Mouse (Mus musculus) forelimb bud, embryonic 11.5 days (tissue): ENCODE data around the gene Taf8.

ENCODE experiments used
- DNase-seq: peaks from one replicate; pipeline ENCODE4 v3.0.0-alpha.2; 2012; ENCODE audit warnings: low read depth, low spot score

Taf8 gene

DNA sequence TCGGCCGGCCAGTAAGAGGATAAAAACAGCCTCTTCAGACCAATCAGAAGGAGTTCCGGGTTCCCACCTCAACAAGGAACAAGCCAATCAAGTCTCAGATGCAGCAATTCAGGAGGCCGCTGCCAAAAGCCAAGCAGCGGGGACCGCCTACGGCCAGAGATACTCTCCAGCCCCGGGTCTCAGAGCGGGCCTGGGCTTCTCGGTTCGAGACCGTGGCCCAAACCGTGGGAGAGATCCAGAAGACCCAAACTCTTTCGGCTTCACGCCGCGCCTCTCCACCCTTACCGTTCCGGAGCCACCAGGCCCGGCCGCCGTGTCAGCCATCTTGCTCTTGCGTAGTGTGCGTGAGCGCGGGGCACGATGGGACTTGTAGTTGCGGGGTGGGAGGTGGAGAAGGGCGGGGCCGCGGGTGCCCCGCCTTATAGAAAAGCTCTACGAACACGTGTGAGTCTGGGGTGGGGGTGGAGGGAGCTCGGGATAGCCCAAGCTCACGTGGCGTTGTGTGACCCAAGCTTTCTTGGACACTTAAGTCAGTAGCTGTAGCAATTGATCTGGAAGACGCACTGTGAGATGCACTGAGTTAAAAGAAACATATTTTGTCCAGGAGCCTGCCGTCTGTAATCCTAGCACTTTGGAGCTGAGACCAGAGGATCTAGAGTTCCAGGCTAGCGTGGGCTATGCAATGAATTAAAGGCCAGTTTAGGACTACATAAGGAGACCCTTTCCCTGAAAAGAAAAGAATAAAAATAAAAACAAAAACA lies at the start of gene Taf8:
Gene Taf8, minus strand, starts transcription at position 347 of the 761 bp plus-strand sequence.
- peak; percentile 93 for DNase-seq

DNA sequence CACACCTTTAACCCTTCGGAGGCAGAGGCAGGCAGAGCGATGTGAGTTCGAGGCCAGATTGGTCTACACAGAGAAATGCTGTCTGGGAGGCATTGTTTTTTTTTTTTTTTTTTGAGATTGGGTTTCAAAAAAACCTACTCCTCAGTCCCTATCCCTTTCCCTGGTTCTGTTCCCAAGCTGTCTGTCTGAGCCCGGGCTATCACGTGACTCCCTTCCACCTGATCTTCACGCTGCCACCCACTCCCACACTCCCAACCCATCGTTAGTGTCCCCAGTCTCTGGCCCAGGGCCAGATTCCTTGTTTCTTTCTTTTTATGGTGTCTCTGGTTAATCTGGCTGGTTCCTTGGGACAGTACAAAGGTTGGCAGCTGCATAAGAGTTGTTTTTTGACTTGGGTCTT lies 49.0 kb upstream of the Taf8 start:
- DNase-seq = no peak

DNA sequence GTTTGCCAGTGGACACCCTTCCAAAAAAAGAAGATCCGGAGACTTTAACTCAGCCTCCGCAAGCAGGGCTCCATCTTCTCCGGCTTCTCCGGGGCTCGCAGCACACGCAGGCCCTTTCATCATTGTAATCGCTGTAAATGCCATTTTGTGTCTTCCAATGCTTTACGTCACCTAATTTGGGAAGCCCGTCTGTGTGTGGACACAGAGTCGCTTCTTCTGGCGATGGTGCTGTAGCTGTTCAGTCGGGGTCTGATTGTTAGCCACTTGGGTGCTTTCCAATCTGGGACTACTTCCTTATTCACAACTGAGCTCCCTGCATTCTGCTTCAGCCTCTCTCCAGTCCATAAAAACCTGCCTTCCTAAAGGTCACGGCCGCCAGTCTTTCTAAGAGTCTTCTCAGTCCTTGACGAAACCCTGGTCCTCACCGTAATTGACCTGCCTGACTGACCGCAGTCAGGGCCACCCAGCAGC lies 43.8 kb upstream of the Taf8 start:
- DNase-seq = no peak

DNA sequence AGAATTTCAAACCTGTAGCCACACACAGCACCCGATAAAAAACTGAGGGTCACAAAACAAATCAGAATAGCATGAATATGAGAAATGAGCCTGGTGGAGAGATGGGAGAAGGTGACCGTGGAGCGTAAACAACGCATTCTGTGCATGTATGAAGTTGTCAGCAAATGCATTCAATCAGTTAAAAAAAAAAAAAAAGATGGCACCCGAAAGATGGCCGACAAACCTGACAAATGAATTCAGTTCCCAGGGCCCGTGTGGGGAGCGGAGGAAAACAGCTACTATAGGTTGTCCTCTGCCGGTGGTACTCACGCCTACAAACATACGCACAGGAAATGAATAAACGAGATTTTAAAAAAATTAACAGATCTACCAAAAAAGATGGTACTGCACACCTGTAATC lies 43.1 kb upstream of the Taf8 start:
- no peak for DNase-seq

DNA sequence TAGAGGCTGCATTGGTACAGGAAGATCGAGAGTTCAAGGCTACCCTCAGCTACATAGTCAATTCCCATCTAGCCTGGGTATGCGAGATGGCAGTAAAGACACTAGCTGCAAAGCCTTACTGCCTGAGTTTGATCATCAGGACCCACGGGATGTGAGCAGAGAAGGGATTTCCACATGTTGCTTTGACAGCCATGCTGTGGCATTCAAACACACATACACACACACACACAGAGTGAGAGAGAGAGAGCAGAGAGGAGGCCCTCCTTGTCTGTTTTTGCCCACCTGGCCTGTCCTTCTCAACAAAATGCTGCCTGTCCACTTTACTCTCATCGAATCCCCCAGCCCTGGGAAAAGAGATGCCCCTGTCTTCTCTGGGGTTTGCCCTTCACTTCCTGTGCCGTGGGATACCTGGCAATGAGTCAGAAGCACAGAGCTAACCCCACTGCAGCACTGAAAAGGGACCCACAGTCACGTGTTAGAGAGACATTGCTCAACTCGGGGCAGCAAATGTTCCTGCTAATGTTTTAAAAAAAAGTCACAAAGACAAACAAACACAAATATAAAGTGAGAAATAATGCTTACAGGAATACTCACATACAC lies 41.1 kb upstream of the Taf8 start:
- DNase-seq = no peak

DNA sequence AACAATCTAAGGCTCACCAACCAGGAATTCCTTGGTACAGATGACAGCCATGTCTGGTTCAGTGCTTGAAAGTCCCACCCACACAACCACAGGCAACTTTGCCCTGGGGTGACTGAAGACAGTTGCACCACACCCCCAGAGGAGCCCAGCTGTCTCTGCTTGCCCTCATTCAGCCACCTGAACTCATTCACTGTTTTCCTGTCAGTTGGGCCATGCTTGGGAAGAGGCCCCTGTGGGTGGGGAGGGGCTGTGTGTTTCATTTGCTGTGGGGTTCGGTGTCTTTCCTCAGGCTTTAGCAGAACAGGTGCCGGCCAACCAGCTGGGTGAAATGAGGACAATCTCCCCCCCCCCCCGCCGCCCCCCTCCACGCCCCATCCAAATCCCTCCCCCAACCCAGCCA lies 40.0 kb upstream of the Taf8 start:
- DNase-seq = no peak

DNA sequence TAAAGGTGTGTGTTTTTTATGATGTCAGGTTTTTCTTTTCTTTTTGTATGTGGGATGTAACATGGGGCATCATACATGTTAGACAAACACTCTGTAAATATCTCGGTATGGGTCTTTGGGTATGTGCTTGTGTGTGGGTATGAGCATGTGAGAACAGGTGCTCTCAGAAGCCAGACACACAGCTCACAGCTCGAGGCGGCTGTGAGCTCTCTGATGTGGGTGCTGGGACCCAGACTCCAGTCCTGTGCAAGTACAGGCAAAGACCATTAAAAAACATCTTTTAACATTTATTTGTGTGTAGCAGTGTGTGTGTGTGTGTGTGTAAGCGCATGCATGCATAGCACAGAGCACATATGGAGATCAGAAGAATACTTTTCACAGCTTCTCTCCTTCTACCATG lies 37.0 kb upstream of the Taf8 start:
- DNase-seq = no peak

DNA sequence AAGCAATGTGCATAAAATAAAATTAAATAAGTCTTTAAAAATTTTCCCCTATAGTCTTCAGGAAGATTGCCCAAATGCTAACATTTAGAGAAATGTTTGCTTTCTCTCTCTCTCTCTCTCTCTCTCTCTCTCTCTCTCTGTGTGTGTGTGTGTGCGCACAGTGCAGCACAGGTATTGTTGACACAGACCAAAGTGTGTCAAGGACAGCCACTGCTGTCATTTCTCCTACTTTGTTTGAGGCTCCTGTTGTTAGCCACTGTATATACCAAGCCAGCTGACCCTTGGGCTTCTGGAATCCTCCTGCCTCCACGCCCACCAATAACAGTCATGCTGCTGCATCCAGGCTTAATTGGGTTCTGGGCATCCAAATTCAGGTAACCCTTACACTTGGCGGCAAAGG lies 36.0 kb upstream of the Taf8 start:
- no peak for DNase-seq

DNA sequence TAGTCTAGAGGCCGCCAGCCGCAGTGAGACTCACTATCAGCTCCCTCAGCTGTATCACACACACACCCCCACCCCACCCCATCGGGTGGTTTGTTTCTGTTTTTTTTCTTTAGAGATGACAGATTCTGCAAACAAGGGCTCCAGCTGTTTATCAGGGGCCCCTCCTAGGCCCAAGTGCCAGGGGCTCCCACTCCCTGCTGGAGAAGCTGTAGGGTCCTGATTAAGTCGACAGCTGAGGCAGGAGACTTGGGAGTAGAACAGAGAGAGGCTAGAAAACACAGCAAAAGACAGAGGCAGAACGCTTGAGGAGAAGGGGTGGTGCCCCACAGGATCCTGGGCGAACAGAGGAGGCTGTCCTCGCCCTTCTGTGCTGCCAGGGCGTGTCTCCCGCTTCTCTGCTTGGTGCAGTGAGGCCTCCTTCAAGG lies 33.7 kb upstream of the Taf8 start:
- no peak for DNase-seq

DNA sequence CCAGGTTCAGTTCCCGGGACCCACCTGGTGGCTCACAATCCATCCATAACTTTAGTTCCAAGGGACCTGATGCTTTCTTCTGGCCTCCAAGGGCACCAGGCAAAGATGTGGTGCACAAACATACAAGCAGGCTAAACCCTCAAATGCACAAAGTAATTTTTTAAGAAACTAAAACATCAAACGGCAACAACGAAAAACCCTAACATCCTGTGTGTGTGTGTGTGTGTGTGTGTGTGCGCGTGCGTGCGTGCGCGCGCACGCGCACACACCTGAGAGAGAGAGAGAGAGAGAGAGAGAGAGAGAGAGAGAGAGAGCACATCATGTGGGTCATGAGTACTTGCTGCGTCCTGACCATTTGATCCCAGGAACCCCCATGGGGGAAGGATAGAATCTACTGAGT lies 31.6 kb upstream of the Taf8 start:
- DNase-seq = no peak

DNA sequence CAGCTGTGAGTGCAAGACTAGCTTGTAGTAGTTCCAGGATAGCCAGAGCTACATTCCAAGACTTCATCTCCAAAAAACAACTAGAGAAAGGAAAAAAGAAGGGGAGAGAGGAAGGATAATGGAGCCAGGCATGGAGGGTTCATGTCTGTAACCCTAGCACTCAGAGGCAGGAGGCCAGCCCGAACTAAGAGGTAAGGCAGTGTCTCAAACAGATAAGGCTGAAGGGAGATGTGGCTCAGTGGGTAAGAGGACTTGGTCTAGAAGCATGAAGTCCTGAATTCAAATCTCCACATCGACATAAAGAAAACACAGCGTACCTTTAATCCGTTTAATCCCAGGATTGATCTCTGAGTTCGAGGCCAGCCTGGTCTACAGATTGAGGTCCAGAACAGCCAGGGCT lies 30.3 kb upstream of the Taf8 start:
- DNase-seq = no peak

DNA sequence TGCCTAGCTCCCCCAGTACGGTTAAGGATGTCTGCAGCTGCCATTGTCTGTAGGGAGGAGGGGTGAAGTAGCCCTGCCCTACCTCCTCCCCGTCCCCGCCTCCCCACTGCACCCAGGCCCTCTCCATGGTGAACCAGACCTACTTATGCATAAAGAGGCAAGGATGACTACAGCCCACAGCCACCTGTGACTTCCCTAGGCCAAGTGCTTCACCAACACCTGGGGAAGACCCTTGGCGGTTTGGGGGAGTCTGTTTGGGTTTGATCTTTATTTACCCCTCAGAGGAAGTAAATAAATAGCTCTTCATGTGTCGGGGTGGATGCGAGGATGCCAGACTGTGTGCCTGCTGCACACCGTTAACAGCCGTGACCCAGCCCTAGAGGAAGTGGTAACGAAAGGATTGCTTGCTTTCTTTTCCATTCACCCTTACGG lies 29.3 kb upstream of the Taf8 start:
- DNase-seq = no peak

DNA sequence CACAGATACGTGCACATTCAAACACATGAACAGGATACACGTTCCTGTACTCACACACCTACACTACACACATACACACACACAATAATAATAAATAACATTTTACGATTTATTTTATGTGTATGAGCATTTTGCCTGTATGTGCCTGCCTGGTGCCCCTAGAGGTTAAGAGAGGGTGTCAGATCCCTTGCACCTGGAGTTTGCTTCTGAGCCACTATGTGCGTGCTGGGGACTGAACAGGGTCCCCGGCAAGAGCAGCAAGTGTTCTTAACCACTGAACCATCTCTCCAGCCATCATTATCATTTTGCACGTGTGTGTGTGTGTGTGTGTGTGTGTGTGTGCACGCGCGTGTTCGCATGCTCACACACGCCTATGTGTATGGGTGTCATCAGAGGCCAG lies 27.5 kb upstream of the Taf8 start:
- no peak for DNase-seq

DNA sequence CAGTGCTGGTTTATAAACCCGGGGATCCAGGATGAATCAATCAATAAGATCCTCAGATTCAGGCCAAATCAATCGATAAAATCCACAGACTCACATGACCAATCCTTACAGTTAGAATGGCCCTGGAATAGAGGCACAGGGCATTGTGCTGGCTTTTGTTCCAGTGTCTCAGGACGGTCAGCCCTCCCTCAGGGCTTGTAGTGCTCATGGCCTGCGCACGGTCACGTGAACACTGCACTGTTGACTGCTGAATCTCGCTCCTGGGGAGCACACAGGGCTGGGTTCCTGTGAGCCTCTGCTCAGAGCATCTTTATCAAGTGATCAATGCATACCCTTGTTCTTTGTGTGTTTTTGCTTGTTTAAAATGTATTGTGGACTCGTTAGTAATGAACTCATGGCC lies 26.8 kb upstream of the Taf8 start:
- DNase-seq = no peak

DNA sequence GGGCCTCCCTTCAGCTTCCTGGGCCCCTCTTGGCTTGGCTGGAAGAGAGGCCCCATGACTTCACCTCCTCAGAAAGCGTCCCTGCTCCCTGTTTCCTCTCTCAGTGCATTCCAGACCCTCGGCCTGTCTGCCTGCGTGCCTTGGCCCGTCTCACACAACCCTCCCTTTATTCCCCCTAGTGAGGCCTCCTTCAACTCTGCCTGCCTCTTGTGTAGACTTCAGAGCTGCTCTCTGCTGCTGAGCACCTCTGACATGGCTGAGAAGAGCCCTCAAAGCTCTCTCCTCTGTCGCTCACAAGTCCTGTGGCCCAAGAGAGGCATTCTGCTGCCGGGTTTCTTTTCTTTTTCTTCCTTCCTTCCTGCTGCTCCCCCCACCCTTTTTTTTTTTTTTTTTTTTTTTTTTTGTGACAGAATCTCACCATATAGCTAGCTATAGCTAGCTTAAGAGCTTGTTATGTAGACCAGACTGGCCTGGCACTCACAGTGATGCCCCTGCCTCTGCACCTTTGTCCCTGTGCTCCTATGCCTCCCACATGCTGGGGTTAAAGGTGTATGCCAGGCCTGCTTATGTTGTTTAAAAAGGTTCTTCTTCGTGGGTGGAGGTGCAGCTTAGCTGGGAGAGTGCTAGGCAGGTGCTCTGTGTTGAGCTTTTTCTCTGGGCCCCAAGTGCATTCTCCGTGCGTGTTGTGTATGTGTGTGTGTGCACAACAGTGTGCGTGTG lies 25.6 kb upstream of the Taf8 start:
- no peak for DNase-seq

DNA sequence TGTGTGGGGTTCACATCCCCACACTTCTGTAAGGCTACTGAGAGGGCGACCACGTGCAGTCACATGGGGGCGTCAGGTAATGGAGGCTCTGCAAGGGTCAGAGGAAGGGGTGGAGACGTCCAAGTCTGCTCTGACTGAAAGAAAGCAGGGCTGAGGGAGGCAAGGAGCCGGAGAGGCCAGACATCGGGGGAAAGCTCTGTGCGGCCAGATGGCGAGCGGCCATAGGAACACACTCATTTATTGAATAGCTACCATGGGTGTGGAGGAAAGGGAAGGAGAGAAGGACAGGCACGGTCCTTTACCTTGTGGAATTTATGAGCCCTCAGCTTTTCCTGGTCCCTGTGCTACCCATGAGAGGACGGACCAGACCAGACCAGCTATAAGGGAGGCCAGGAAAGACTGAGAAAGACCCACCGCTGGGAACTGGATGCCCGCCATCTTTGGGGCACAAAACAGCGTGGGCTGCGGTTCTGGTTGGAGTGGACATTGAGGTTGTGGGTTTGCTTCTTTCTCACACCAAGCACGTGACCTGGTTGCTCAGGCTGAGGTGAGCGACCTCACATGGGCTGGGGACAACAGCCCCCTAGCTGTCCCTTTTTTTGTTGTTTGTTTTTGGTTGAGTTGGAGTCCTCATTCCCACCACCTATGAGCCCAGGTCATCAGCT lies 24.9 kb upstream of the Taf8 start:
- no peak for DNase-seq

DNA sequence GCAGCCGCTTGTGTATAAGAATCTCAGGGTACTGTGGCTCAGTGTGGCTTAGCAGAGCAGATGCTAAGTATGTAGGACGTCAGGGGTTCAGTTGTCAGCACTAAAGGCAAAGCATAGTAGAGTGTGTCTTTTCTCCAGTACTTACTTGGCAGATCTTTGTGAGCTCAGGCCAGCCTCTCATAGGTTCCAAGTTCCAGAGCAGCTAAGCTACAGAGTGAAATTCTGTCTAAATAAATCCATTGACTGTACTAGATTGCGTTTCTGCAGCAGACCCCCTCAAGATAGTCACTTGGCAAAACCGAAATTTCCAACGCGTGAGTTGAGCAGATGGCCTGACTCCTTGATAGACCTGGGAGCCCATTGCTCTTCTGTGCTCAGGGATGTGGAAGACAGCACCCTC lies 22.9 kb upstream of the Taf8 start:
- DNase-seq = no peak

DNA sequence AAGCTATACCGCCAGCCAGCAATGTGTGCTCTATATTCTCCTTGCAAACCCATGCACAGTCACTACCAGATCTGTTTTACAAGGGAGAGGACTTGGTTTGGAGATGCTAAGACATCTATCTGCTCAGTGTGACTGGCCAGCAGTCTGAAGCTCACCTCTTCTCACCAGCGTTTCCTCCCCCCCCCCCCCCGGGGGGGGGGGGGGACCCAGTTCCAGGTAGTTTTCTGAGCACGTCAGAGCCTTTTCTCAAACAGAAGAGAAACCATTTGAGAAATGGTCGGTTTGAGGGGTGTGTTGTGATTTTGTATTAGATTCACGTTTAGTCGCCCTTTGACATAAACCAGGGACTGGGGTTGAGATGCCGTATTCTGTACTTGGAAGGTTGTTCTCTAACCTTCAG lies 22.0 kb upstream of the Taf8 start:
- no peak for DNase-seq

DNA sequence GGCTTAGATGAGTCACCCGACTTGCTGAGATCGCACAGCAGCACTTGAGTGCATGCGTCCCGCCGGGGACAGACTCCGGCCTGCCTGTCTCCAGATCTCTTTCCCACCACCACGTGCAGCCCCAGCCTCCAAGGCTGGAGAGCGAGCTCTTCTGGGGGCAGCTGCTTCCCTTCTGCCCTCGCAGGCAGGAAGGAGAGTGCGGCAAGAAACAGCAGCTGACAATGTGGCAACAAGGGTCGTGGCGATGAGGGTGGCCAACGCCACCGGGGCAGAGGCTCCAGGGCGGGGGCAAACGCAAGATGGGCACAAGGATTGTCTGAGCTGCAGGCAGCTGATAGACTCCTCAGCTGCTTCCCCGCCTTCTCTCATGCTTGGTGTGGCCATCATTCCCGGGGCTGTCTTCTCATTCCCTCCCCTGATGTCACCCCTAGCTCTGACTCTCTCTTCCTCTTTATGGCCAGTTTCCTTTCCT lies 21.2 kb upstream of the Taf8 start:
- DNase-seq = no peak

DNA sequence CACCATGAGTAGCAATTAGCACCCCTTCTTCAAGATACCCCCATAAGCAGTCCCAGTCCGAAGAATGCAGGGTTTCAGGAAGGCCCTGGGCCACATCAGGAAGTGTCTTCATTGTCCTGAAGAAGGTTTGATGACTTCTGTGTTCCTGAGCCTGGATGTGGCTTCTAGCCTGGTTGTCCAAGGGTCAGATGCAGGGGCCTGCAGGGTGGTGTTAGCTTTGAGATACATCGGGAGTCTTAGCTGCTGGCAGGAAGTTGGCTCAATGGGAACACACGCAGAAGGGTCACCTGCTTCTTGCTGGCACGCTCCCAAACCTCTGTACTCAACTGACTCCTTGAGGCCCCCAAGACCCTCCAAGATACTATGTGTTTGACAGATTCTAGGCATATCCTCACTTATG lies 20.4 kb upstream of the Taf8 start:
- no peak for DNase-seq

DNA sequence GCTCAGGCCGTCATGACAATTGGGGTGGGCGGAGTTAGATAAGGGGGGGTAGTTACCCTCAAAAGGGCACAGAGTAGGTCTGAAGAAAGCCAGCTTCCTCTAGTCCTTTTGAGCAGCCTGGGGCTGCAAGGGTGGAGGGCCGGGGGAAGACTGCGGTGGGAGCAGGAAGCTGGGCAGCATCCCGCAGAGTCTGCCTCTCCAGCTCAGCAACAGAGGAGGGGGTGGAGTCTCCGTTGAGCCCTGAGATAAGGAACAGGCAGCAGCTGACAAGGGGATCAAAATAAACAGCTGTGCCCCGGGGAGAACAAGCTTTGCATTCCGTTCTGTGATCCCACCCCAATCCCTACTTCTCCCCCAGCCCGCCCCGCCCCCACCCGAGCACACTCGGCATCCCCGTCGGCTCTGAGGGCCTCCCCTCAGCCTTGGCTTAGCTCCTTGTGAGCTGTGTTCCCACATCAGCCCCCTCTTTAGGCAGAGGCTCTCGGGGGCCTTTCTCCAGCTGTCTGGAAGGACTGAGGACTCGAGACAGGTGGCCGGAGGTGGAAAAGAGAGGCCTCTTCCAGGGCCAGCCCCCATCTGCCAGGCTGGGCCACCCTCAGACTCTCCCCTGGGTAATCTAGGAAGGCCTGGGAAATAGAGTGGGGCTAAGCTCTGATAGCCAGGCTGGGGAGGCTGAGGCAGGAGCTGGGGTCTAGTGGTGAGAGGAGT lies 19.6 kb upstream of the Taf8 start:
- peak; percentile 77 for DNase-seq

DNA sequence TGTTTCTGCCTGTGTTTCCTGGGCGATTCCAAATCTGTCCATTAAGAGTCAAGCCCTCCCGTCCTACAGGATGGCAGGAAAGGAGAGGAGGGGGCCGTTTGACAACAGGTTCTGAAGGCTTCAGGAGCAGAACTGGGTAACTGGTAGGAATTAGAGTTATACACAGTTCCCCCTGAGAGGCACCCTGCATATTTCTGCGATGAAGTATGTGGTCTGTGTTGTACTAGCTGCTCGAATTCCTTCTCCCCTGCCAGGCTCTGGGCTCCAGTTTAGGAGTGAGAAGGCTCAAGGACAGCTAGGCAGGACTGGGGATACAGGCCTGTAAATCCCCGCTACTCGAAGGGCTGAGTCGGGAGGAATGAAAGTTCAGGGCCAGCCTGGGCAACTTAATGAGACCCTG lies 16.1 kb upstream of the Taf8 start:
- peak; percentile 41 for DNase-seq
